Mouse (Mus musculus) heart, embryonic 13.5 days (tissue): ENCODE measurements around the gene Cipc. TPM values are rescaled to one million over a fixed set of nuclear protein-coding genes. Genes with fewer than 3 reads are reported as not detected.

Experiments used
- ATAC-seq: fragments of 200-750 bp; cut with Nextera tagmentation; 2 replicates; pipeline ENCODE4 v1.8.0; 2017; ENCODE audit warnings: moderate TSS enrichment; ENCODE audit not compliant: insufficient number of reproducible peaks, low FRiP score, low TSS enrichment; ENCODE audit errors: extremely low read depth
- H3K27ac ChIP-seq: fragments of 300-500 bp; sonication (generic); replicated peaks from 2 replicates; pipeline ENCODE4 v1.5.1; 2015; ENCODE audit warnings: moderate library complexity, mild to moderate bottlenecking, inconsistent platforms
- H3K27me3 ChIP-seq: fragments of 300-500 bp; sonication (generic); replicated peaks from 2 replicates; pipeline ENCODE4 v1.6.1; 2015; ENCODE audit warnings: mild to moderate bottlenecking, inconsistent platforms
- H3K36me3 ChIP-seq: fragments of 300-500 bp; sonication (generic); 2 replicates; pipeline ENCODE4 v1.6.1; 2015; ENCODE audit warnings: mild to moderate bottlenecking, inconsistent platforms
- H3K4me1 ChIP-seq: fragments of 300-500 bp; sonication (generic); 2 replicates; pipeline ENCODE4 v1.6.1; 2015; ENCODE audit warnings: inconsistent platforms
- H3K4me2 ChIP-seq: fragments of 300-500 bp; sonication (generic); 2 replicates; pipeline ENCODE4 v1.6.1; 2015; ENCODE audit warnings: inconsistent platforms, mild to moderate bottlenecking, moderate library complexity
- H3K4me3 ChIP-seq: fragments of 300-500 bp; sonication (generic); 2 replicates; pipeline ENCODE4 v1.5.1; 2015; ENCODE audit warnings: moderate library complexity, mild to moderate bottlenecking, inconsistent platforms
- H3K9ac ChIP-seq: fragments of 300-500 bp; sonication (generic); 2 replicates; pipeline ENCODE4 v1.6.1; 2015; ENCODE audit warnings: inconsistent platforms, mild to moderate bottlenecking, moderate library complexity
- H3K9me3 ChIP-seq: fragments of 300-500 bp; sonication (generic); 2 replicates; pipeline ENCODE4 v1.6.1; 2016; ENCODE audit warnings: inconsistent platforms
- WGBS: fragments of 180-500 bp; shearing (Covaris S2); methylation state at CpG from one replicate; pipeline ENCODE4 v1.1.7; 2015; ENCODE audit warnings: mixed read lengths; 5-methylcytosine and 5-hydroxymethylcytosine counted together
- polyA plus RNA-seq: library from polyadenylated mRNA; unstranded; fragments of >200 nt; fragmentation: Nextera tagmentation; extraction: Ambion mirVana; gene quantifications from 2 replicates; pipeline ENCODE4 v1.2.1, GENCODE M21; 2015

Gene Cipc
- 18.4 and 21.3 TPM in 2 replicates for polyA plus RNA-seq

- Histone ChIP-seq H3K9ac (peak within 1 kb of the TSS; percentile 94), H3K4me2 (peak within 1 kb of the TSS; percentile 93), H3K9me3 (no peaks in the 10 kb centered on the region), H3K27me3 (no peaks in the 10 kb centered on the region), H3K27ac (peak within 1 kb of the TSS; percentile 100), H3K4me1 (peaks cover 43% of the 10 kb centered on the region), H3K36me3 (no peaks in the 10 kb centered on the region), H3K4me3 (peak within 1 kb of the TSS; percentile 75)
- WGBS = under 1% methylated on average over 64 of the region's 64 CpGs
- peak; percentile 98 for ATAC-seq
These were observed at the start of gene Cipc for GRCm38 (mm10) chr12:86946862-86947574. Cipc (plus strand) TSS chr12:86947043.

- peak overlapping the region; percentile 77 for H3K9ac ChIP-seq
- H3K36me3 ChIP-seq = no peaks in the 10 kb centered on the region
- H3K27me3 ChIP-seq = no peaks in the 10 kb centered on the region
- WGBS = 43% methylated on average over 7 of the region's 7 CpGs
- H3K4me3 ChIP-seq = no peak overlapping the region
- peak overlapping the region; percentile 98 for H3K27ac ChIP-seq
- no peak for ATAC-seq
- H3K4me2 ChIP-seq = no peak overlapping the region
- H3K4me1 ChIP-seq = peaks cover 77% of the 10 kb centered on the region
- H3K9me3 ChIP-seq = no peaks in the 10 kb centered on the region
These were observed 49.0 kb upstream of the Cipc start for GRCm38 (mm10) chr12:86897769-86898273.

GRCm38 (mm10) chr12:86898448-86898847 is 48.4 kb upstream of the Cipc start:
- no peak overlapping the region for H3K4me2 ChIP-seq
- no peaks in the 10 kb centered on the region for H3K9me3 ChIP-seq
- peak overlapping the region; percentile 77 for H3K9ac ChIP-seq
- H3K36me3 ChIP-seq = no peaks in the 10 kb centered on the region
- ATAC-seq = no peak
- H3K27ac ChIP-seq = peak overlapping the region; percentile 98
- WGBS = 68% methylated on average over 3 of the region's 3 CpGs
- no peaks in the 10 kb centered on the region for H3K27me3 ChIP-seq
- H3K4me3 ChIP-seq = no peak overlapping the region
- peaks cover 71% of the 10 kb centered on the region for H3K4me1 ChIP-seq

- Histone ChIP-seq H3K4me1 (peaks cover 68% of the 10 kb centered on the region), H3K9ac (peak overlapping the region; percentile 69), H3K9me3 (no peaks in the 10 kb centered on the region), H3K27ac (peak overlapping the region; percentile 98), H3K27me3 (no peaks in the 10 kb centered on the region), H3K4me3 (no peak overlapping the region), H3K4me2 (peak overlapping the region; percentile 36), H3K36me3 (no peaks in the 10 kb centered on the region)
- ATAC-seq = no peak
- 43% methylated on average over 11 of the region's 11 CpGs for WGBS
These were observed 47.2 kb upstream of the Cipc start for GRCm38 (mm10) chr12:86899461-86900179.

GRCm38 (mm10) chr12:86903828-86904806 is 42.7 kb upstream of the Cipc start:
- no peaks in the 10 kb centered on the region for H3K36me3 ChIP-seq
- H3K27ac ChIP-seq = no peak overlapping the region
- H3K4me2 ChIP-seq = no peak overlapping the region
- H3K9ac ChIP-seq = no peak overlapping the region
- no peaks in the 10 kb centered on the region for H3K27me3 ChIP-seq
- 75% methylated on average over 11 of the region's 11 CpGs for WGBS
- peaks cover 37% of the 10 kb centered on the region for H3K4me1 ChIP-seq
- H3K9me3 ChIP-seq = no peaks in the 10 kb centered on the region
- no peak overlapping the region for H3K4me3 ChIP-seq
- ATAC-seq = no peak

GRCm38 (mm10) chr12:86905203-86905602 is 41.6 kb upstream of the Cipc start:
- no peak overlapping the region for H3K27ac ChIP-seq
- no peak for ATAC-seq

GRCm38 (mm10) chr12:86905876-86906275 is 41.0 kb upstream of the Cipc start:
- no peak overlapping the region for H3K4me3 ChIP-seq
- no peak for ATAC-seq
- no peak overlapping the region for H3K27ac ChIP-seq
- no peaks in the 10 kb centered on the region for H3K9me3 ChIP-seq
- no peaks in the 10 kb centered on the region for H3K36me3 ChIP-seq
- no peaks in the 10 kb centered on the region for H3K27me3 ChIP-seq
- 52% methylated on average over 7 of the region's 7 CpGs for WGBS
- 0 out of 2 replicates have a peak overlapping the region, but pooled peaks have one; percentile 18 for H3K4me2 ChIP-seq
- H3K4me1 ChIP-seq = peaks cover 20% of the 10 kb centered on the region
- no peak overlapping the region for H3K9ac ChIP-seq

More at GRCm38 (mm10) chr12:86905203-86905602, 41.6 kb upstream of the Cipc start:
- no peak overlapping the region for H3K4me2 ChIP-seq
- H3K27me3 ChIP-seq = no peaks in the 10 kb centered on the region
- WGBS = 11% methylated on average over 4 of the region's 4 CpGs
- no peak overlapping the region for H3K4me3 ChIP-seq
- H3K36me3 ChIP-seq = no peaks in the 10 kb centered on the region
- H3K4me1 ChIP-seq = peaks cover 26% of the 10 kb centered on the region
- H3K9me3 ChIP-seq = no peaks in the 10 kb centered on the region
- no peak overlapping the region for H3K9ac ChIP-seq

GRCm38 (mm10) chr12:86906395-86906794 is 40.4 kb upstream of the Cipc start:
- H3K9ac ChIP-seq = 0 out of 2 replicates have a peak overlapping the region, but pooled peaks have one; percentile 56
- WGBS = 2% methylated on average over 15 of the region's 15 CpGs
- no peak; the same call in 1 of the 2 replicates for ATAC-seq

GRCm38 (mm10) chr12:86911482-86911931 is 35.3 kb upstream of the Cipc start:
- Histone ChIP-seq H3K9ac (no peak overlapping the region; the same call in 1 of the 2 replicates), H3K4me1 (peaks cover 32% of the 10 kb centered on the region), H3K4me2 (no peak overlapping the region), H3K4me3 (no peak overlapping the region), H3K27ac (0 out of 2 replicates have a peak overlapping the region, but pooled peaks have one; percentile 6), H3K36me3 (no peaks in the 10 kb centered on the region), H3K27me3 (no peaks in the 10 kb centered on the region), H3K9me3 (no peaks in the 10 kb centered on the region)
- no peak for ATAC-seq
- WGBS = 60% methylated on average over 10 of the region's 10 CpGs

More at GRCm38 (mm10) chr12:86906395-86906794, 40.4 kb upstream of the Cipc start:
- no peaks in the 10 kb centered on the region for H3K9me3 ChIP-seq
- no peaks in the 10 kb centered on the region for H3K27me3 ChIP-seq
- peak overlapping the region; percentile 18; the same call in 1 of the 2 replicates for H3K4me2 ChIP-seq
- H3K36me3 ChIP-seq = no peaks in the 10 kb centered on the region
- H3K4me3 ChIP-seq = no peak overlapping the region
- H3K4me1 ChIP-seq = peaks cover 19% of the 10 kb centered on the region
- H3K27ac ChIP-seq = no peak overlapping the region

- peak overlapping the region; percentile 3; the same call in 1 of the 2 replicates for H3K4me3 ChIP-seq
- H3K4me2 ChIP-seq = peak overlapping the region; percentile 45
- WGBS = 6% methylated on average over 22 of the region's 22 CpGs
- H3K36me3 ChIP-seq = no peaks in the 10 kb centered on the region
- no peaks in the 10 kb centered on the region for H3K27me3 ChIP-seq
- peaks cover 35% of the 10 kb centered on the region for H3K4me1 ChIP-seq
- H3K27ac ChIP-seq = no peak overlapping the region
- peak overlapping the region; percentile 33; the same call in 1 of the 2 replicates for H3K9ac ChIP-seq
- no peaks in the 10 kb centered on the region for H3K9me3 ChIP-seq
- ATAC-seq = no peak
These were observed 34.3 kb upstream of the Cipc start for GRCm38 (mm10) chr12:86912335-86913093.
